In the genomic region with DNA sequence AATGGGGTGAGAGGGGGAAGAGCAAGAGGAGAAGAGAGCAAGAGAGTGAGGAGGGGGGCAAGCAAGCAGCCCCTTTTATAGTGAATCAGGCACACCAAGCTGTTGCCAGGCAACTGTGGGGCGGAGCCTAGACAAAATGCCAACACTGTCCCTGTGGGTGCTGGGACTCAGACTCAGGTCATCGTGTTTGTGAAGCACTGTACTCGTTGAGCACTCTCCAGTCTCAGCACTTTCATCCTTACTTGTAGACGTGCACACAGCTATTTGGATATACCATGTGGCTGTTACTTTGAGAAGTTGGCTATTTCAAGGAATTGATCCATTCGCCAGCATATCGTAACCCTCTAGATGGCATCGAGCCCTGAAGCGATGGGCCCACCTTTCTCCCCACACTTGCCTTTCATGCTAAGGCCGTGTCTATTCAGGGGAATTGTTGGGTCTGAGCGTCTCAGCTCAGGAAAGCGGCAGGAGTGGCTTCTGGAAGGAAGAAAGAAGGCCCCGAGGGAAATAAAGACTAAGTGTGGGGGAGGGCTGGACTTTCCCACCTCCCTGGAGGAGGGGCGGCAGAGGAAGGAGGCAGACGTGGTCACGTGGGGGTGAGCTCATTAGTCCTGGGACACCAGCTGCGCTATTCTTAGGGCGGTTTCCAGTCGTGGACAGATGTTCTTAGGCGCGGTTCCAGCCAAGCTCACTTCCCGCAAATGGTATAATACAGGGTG, we compare ENCODE assay signal across 7 mouse cellular contexts. TPM values are rescaled to one million over a fixed set of nuclear protein-coding genes. Genes with fewer than 3 reads are reported as not detected.
DNase-seq lines count a peak whose midpoint lies in the region; ATAC-seq and TF ChIP-seq lines count a peak whose summit lies in the region.

No protein-coding gene starts in this region.

- peak; percentile 70 for ATAC-seq in hindbrain, embryonic 13.5 days (ENCODE audit: low FRiP score)

- H3K27me3 ChIP-seq in MEL (ENCODE audit: control insufficient read depth in 1 of 2, insufficient read depth in 2 of 2, low read length in 2 of 2): no peaks in the 10 kb centered on the region
- no peaks in the 10 kb centered on the region for H3K27me3 ChIP-seq in hindbrain, embryonic 13.5 days
- no peaks in the 10 kb centered on the region for H3K27me3 ChIP-seq in small intestine, adult 2 months (ENCODE audit: control insufficient read depth, insufficient read depth, low read length)

- intact Hi-C loops in left cerebral cortex, postnatal 4 days (cut with DNase I): no loop called here

- TF ChIP-seq RAD21 in MEL (IDR thresholded peaks at IDR 0.05; ENCODE audit: low read depth, low read length): no peak

- 1% methylated on average over 21 of the region's 21 CpGs for WGBS in hindbrain, embryonic 13.5 days
- WGBS in small intestine, adult 2 months: 4% methylated on average over 21 of the region's 21 CpGs

- H3K4me3 ChIP-seq in MEL (ENCODE audit: control insufficient read depth in 1 of 2, insufficient read depth in 1 of 2, low read depth in 2 of 2, low read length in 2 of 2): peak overlapping the region; percentile 43 to 45
- peak overlapping the region; percentile 16 for H3K4me3 ChIP-seq in hindbrain, embryonic 13.5 days
- peak overlapping the region; percentile 43 for H3K4me3 ChIP-seq in small intestine, adult 2 months (ENCODE audit: low read depth, low read length)

- TF ChIP-seq EP300 in MEL (IDR thresholded peaks at IDR 0.05; ENCODE audit: low read depth in 1 of 2, low read length in 2 of 2): no peak

- peak; percentile 75 for DNase-seq in MEL (ENCODE audit: low read depth, low spot score)
- DNase-seq in brain, adult 2 months (ENCODE audit: low read depth, low spot score): peak; percentile 77
- peak; percentile 84 for DNase-seq in forelimb bud, embryonic 11.5 days (ENCODE audit: low read depth, low spot score)
- DNase-seq in left cerebral cortex, postnatal 4 days: peak; percentile 67
- peak; percentile 85 for DNase-seq in mesoderm, embryonic 11.5 days (ENCODE audit: low read depth, low spot score)

- peak overlapping the region; percentile 54 for H3K4me2 ChIP-seq in hindbrain, embryonic 13.5 days

- peaks cover 12% of the 10 kb centered on the region for H3K79me2 ChIP-seq in MEL (ENCODE audit: control insufficient read depth, insufficient read depth, low read length, poor library complexity)

- TF ChIP-seq POLR2A in MEL (IDR thresholded peaks at IDR 0.05; ENCODE audit: control insufficient read depth in 1 of 2, insufficient read depth in 1 of 2, low read depth in 1 of 2, low read length in 2 of 2, poor library complexity in 1 of 2): no peak
- TF ChIP-seq POLR2A in small intestine, adult 2 months (IDR thresholded peaks at IDR 0.05; ENCODE audit: low read depth, low read length): peak; percentile 34; the same call in 1 of the 2 replicates

- H3K36me3 ChIP-seq in MEL (ENCODE audit: control insufficient read depth in 1 of 2, insufficient read depth in 2 of 2, low read length in 2 of 2): peaks cover 0 to 9% of the 10 kb centered on the region in 2 experiments; a peak in 2 of 4 replicates
- peaks cover 5% of the 10 kb centered on the region; the same call in 1 of the 2 replicates for H3K36me3 ChIP-seq in hindbrain, embryonic 13.5 days
- peaks cover 1% of the 10 kb centered on the region; the same call in 1 of the 2 replicates for H3K36me3 ChIP-seq in small intestine, adult 2 months (ENCODE audit: control insufficient read depth, insufficient read depth, low read length)

- H3K9ac ChIP-seq in MEL (ENCODE audit: control insufficient read depth, low read depth, low read length, poor library complexity, severe bottlenecking): peak overlapping the region; percentile 54
- peak overlapping the region; percentile 35; the same call in 1 of the 2 replicates for H3K9ac ChIP-seq in hindbrain, embryonic 13.5 days

- H3K4me1 ChIP-seq in MEL (ENCODE audit: control insufficient read depth in 1 of 2, insufficient read depth in 2 of 2, low read length in 2 of 2): peaks cover 6 to 8% of the 10 kb centered on the region in 2 experiments
- H3K4me1 ChIP-seq in hindbrain, embryonic 13.5 days (replicated peaks): peaks cover 80% of the 10 kb centered on the region
- peaks cover 50% of the 10 kb centered on the region for H3K4me1 ChIP-seq in small intestine, adult 2 months (ENCODE audit: control insufficient read depth, insufficient read depth, insufficient read length, low read length)

- no peaks in the 10 kb centered on the region for H3K9me3 ChIP-seq in MEL (replicated peaks; ENCODE audit: insufficient read depth, low read length)
- no peaks in the 10 kb centered on the region for H3K9me3 ChIP-seq in hindbrain, embryonic 13.5 days

- no peak for TF ChIP-seq CTCF in MEL (IDR thresholded peaks at IDR 0.05 in 2 of 3, conservative IDR thresholded peaks at IDR 0.05 in 1 of 3; ENCODE audit: control insufficient read depth in 1 of 3, insufficient read depth in 1 of 3, low read depth in 2 of 3, low read length in 3 of 3, poor library complexity in 1 of 3, severe bottlenecking in 1 of 3)
- TF ChIP-seq CTCF in small intestine, adult 2 months (IDR thresholded peaks at IDR 0.05; ENCODE audit: extremely low read depth, insufficient read length, insufficient replicate concordance, low read depth, low read length): no peak

- H3K27ac ChIP-seq in MEL (ENCODE audit: control insufficient read depth, low read depth, low read length): peak overlapping the region; percentile 62; the same call in 1 of the 2 replicates
- H3K27ac ChIP-seq in hindbrain, embryonic 13.5 days: peak overlapping the region; percentile 84
- peak overlapping the region; percentile 100 for H3K27ac ChIP-seq in small intestine, adult 2 months (ENCODE audit: insufficient read depth, low read depth, low read length)

TF ChIP-seq in MEL, 35 proteins besides CTCF, POLR2A, EP300 and RAD21:
- TF ChIP-seq USF2 (IDR thresholded peaks at IDR 0.05; ENCODE audit: borderline replicate concordance in 1 of 2, insufficient read depth in 1 of 2, low read depth in 1 of 2, low read length in 2 of 2) (peak; percentile 43 to 73; a peak in 3 of 4 replicates), ETS1 (IDR thresholded peaks at IDR 0.05; ENCODE audit: low read depth, low read length) (peak; percentile 85), BHLHE40 (IDR thresholded peaks at IDR 0.05; ENCODE audit: borderline replicate concordance, low read depth, low read length) (0 out of 2 replicates have a peak, but pooled peaks have one; percentile 30), SIN3A (IDR thresholded peaks at IDR 0.05; ENCODE audit: low read length) (no peak), MYC (IDR thresholded peaks at IDR 0.05; ENCODE audit: low read depth, low read length) (no peak), MAFK (IDR thresholded peaks at IDR 0.05; ENCODE audit: borderline replicate concordance, low read depth, low read length) (no peak), MAX (IDR thresholded peaks at IDR 0.05; ENCODE audit: low read length) (peak; percentile 86), USF1 (IDR thresholded peaks at IDR 0.05; ENCODE audit: low read depth, low read length) (peak; percentile 95)
TF ChIP-seq in MEL: peak in this region for 5.

RNA-seq across cellular contexts. Expression of a gene that starts 16.5 kb away (rescaled TPM):
- 15.3 and 16.2 TPM in 2 replicates for total RNA-seq in MEL (2012; rRNA removed)
- polyA plus RNA-seq in MEL (2012; ENCODE audit: insufficient read depth in 1 of 2, insufficient read length in 2 of 2, low read depth in 1 of 2, low replicate concordance in 2 of 2, missing spikeins in 1 of 2): 10 to 100 TPM in 1 of 2 experiments, not detected in 1; 35.5 TPM
- polyA plus RNA-seq in hindbrain, embryonic 13.5 days (2015; fragmentation: Nextera tagmentation; extraction: Ambion mirVana): 43.0 and 46.2 TPM in 2 replicates
- 100 to 1,000 TPM; 208 to 215 TPM for total RNA-seq in left cerebral cortex, postnatal 4 days (2021)
- 55.4 and 99.8 TPM in 2 replicates for polyA plus RNA-seq in small intestine, adult 2 months (2012; rRNA removed)

RNA-seq across cellular contexts. Expression of a gene that starts 36.8 kb away (rescaled TPM):
- 21.8 and 31.1 TPM in 2 replicates for total RNA-seq in MEL (2012; rRNA removed)
- 10 to 100 TPM in 1 of 2 experiments, not detected in 1; 26.6 TPM for polyA plus RNA-seq in MEL (2012; ENCODE audit: insufficient read depth in 1 of 2, insufficient read length in 2 of 2, low read depth in 1 of 2, low replicate concordance in 2 of 2, missing spikeins in 1 of 2)
- polyA plus RNA-seq in hindbrain, embryonic 13.5 days (2015; fragmentation: Nextera tagmentation; extraction: Ambion mirVana): 106 and 109 TPM in 2 replicates
- 1 to 10 TPM; 7.9 to 8.0 TPM for total RNA-seq in left cerebral cortex, postnatal 4 days (2021)
- polyA plus RNA-seq in small intestine, adult 2 months (2012; rRNA removed): 0.51 and 0.65 TPM in 2 replicates

Comparison
In these comparisons a context has a peak if more than half of its experiments do, and no peak if none do; other contexts are left out.
1. Peak in every context shown above with its lines: DNase-seq, ATAC-seq, H3K4me3 ChIP-seq and H3K27ac ChIP-seq.